Comparison of ENCODE assay signal across 21 mouse cellular contexts in genomic region chr13:56079616-56080015, GRCm38 (mm10). TPM values are rescaled to one million over a fixed set of nuclear protein-coding genes. Genes with fewer than 3 reads are reported as not detected.
DNase-seq lines count a peak whose midpoint lies in the region; ATAC-seq and TF ChIP-seq lines count a peak whose summit lies in the region.
"Had no signal": no experiment of that assay in that cellular context is flagged by ENCODE, and none has a peak within 500 bp of the region (broad histone marks: within the 10 kb centered on the region; RNA-seq: fewer than 3 reads in every experiment).

No protein-coding gene starts in this region.

- WGBS in neural tube, embryonic 14.5 days = 95% methylated on average over 2 of the region's 2 CpGs
- 92% methylated on average over 2 of the region's 2 CpGs for WGBS in neural tube, embryonic 15.5 days
- WGBS in forebrain, postnatal 0 days = 96% methylated on average over 2 of the region's 2 CpGs

- TF ChIP-seq CTCF in forebrain, postnatal 0 days (IDR thresholded peaks at IDR 0.05; ENCODE audit: low read depth) = no peak

- ATAC-seq in neural tube, embryonic 14.5 days (ENCODE audit: low read depth) = no peak
- ATAC-seq in neural tube, embryonic 15.5 days (ENCODE audit: low FRiP score) = no peak
- ATAC-seq in forebrain, postnatal 0 days = no peak
- ATAC-seq: forebrain, embryonic 14.5 days; forebrain, embryonic 16.5 days had no signal

- no peak overlapping the region for H3K9ac ChIP-seq in neural tube, embryonic 14.5 days (replicated peaks; ENCODE audit: low read depth, low read length)
- no peak overlapping the region for H3K9ac ChIP-seq in neural tube, embryonic 15.5 days (replicated peaks)
- no peak overlapping the region for H3K9ac ChIP-seq in forebrain, postnatal 0 days
- H3K9ac ChIP-seq: embryonic facial prominence, embryonic 13.5 days; embryonic facial prominence, embryonic 15.5 days; forebrain, embryonic 12.5 days had no signal

- no peak for TF ChIP-seq POLR2A in myocyte (IDR thresholded peaks at IDR 0.05; ENCODE audit: insufficient read length, low read depth)

- no peaks in the 10 kb centered on the region for H3K9me3 ChIP-seq in neural tube, embryonic 14.5 days (ENCODE audit: control insufficient read depth, low read length)
- H3K9me3 ChIP-seq in neural tube, embryonic 15.5 days (replicated peaks) = no peaks in the 10 kb centered on the region
- no peaks in the 10 kb centered on the region for H3K9me3 ChIP-seq in forebrain, postnatal 0 days (ENCODE audit: low read length)
- H3K9me3 ChIP-seq: embryonic facial prominence, embryonic 13.5 days; embryonic facial prominence, embryonic 15.5 days; forebrain, embryonic 10.5 days; forebrain, embryonic 12.5 days had no signal

- no peaks in the 10 kb centered on the region for H3K27me3 ChIP-seq in neural tube, embryonic 14.5 days (ENCODE audit: control insufficient read depth, insufficient read depth, low read length)
- no peaks in the 10 kb centered on the region for H3K27me3 ChIP-seq in myocyte (ENCODE audit: control insufficient read depth, insufficient read depth, insufficient read length)
- no peaks in the 10 kb centered on the region for H3K27me3 ChIP-seq in neural tube, embryonic 15.5 days (replicated peaks)
- no peaks in the 10 kb centered on the region for H3K27me3 ChIP-seq in forebrain, postnatal 0 days (ENCODE audit: insufficient read depth, low read length)
- H3K27me3 ChIP-seq: embryonic facial prominence, embryonic 13.5 days; embryonic facial prominence, embryonic 15.5 days; forebrain, embryonic 12.5 days had no signal

- H3K4me1 ChIP-seq in neural tube, embryonic 14.5 days (ENCODE audit: control insufficient read depth, insufficient read depth, low read length) = peaks cover 6% of the 10 kb centered on the region; the same call in 1 of the 2 replicates
- peaks cover 16% of the 10 kb centered on the region for H3K4me1 ChIP-seq in neural tube, embryonic 15.5 days
- H3K4me1 ChIP-seq in forebrain, postnatal 0 days (ENCODE audit: insufficient read depth) = no peaks in the 10 kb centered on the region
- H3K4me1 ChIP-seq: forebrain, embryonic 10.5 days; forebrain, embryonic 12.5 days had no signal

- H3K4me2 ChIP-seq in neural tube, embryonic 14.5 days (ENCODE audit: low read depth, low read length) = no peak overlapping the region
- H3K4me2 ChIP-seq in myocyte (ENCODE audit: low read depth) = no peak overlapping the region
- no peak overlapping the region for H3K4me2 ChIP-seq in neural tube, embryonic 15.5 days
- H3K4me2 ChIP-seq in forebrain, postnatal 0 days (ENCODE audit: low read depth) = no peak overlapping the region
- H3K4me2 ChIP-seq: embryonic facial prominence, embryonic 13.5 days; embryonic facial prominence, embryonic 15.5 days; forebrain, embryonic 12.5 days had no signal

- H3K36me3 ChIP-seq in neural tube, embryonic 14.5 days (ENCODE audit: control insufficient read depth, insufficient read depth, low read length) = peaks cover 15% of the 10 kb centered on the region
- peaks cover 8% of the 10 kb centered on the region for H3K36me3 ChIP-seq in myocyte (ENCODE audit: control insufficient read depth, insufficient read depth)
- H3K36me3 ChIP-seq in neural tube, embryonic 15.5 days = peaks cover 63% of the 10 kb centered on the region
- peaks cover 74% of the 10 kb centered on the region for H3K36me3 ChIP-seq in forebrain, postnatal 0 days (ENCODE audit: insufficient read depth)

- no peak for DNase-seq in neural tube, embryonic 10.5 days (ENCODE audit: extremely low spot score, low spot score)
- no peak for DNase-seq in forebrain, postnatal 0 days
- DNase-seq: adrenal gland, adult 2 months; adrenal gland, postnatal 10 days; adrenal gland, postnatal 25 days; cerebellum, adult 11 months; cerebellum, adult 18-20 months; cerebellum, adult 8-10 months; cerebellum, adult 9-11 months; cerebellum, postnatal 14 days; cerebellum, postnatal 36 days had no signal

- 0 out of 2 replicates have a peak overlapping the region, but pooled peaks have one; percentile 7 for H3K27ac ChIP-seq in neural tube, embryonic 14.5 days (ENCODE audit: low read depth, low read length)
- H3K27ac ChIP-seq in neural tube, embryonic 15.5 days (replicated peaks) = peak overlapping the region; percentile 28; the same call in 1 of the 2 replicates
- H3K27ac ChIP-seq in forebrain, postnatal 0 days (ENCODE audit: low read depth, low read length) = no peak overlapping the region
- H3K27ac ChIP-seq: embryonic facial prominence, embryonic 13.5 days; embryonic facial prominence, embryonic 15.5 days; forebrain, embryonic 10.5 days; forebrain, embryonic 12.5 days had no signal

- no peak overlapping the region for H3ac ChIP-seq in myocyte (ENCODE audit: control insufficient read depth, insufficient read length)

- no peaks in the 10 kb centered on the region for H3K79me2 ChIP-seq in myocyte (ENCODE audit: control insufficient read depth, insufficient read depth)

- H3K4me3 ChIP-seq in neural tube, embryonic 14.5 days (ENCODE audit: low read depth, low read length) = no peak overlapping the region
- H3K4me3 ChIP-seq in myocyte = no peak overlapping the region
- no peak overlapping the region for H3K4me3 ChIP-seq in neural tube, embryonic 15.5 days (replicated peaks)
- no peak overlapping the region for H3K4me3 ChIP-seq in forebrain, postnatal 0 days (ENCODE audit: low read depth, low read length)
- H3K4me3 ChIP-seq: embryonic facial prominence, embryonic 13.5 days; embryonic facial prominence, embryonic 15.5 days; erythroblast, embryonic 14.5 days; forebrain, embryonic 10.5 days; forebrain, embryonic 12.5 days had no signal

TF ChIP-seq in myocyte, 11 proteins besides CTCF, POLR2A, EP300 and RAD21:
- no peak for TF ChIP-seq E2F4 (IDR thresholded peaks at IDR 0.05; ENCODE audit: insufficient read depth)
- TF ChIP-seq MYOG (IDR thresholded peaks at IDR 0.05; ENCODE audit: control insufficient read depth in 1 of 3, insufficient read depth in 1 of 3, insufficient read length in 2 of 3, low read depth in 2 of 3) = peak in 1 of 3 experiments; percentile 74
- TF ChIP-seq MYOD1 (IDR thresholded peaks at IDR 0.05; ENCODE audit: control insufficient read depth in 1 of 3, insufficient read length in 2 of 3, low read depth in 2 of 3) = peak in 2 of 3 experiments; percentile 57 to 68
- no peak for TF ChIP-seq SRF (IDR thresholded peaks at IDR 0.05; ENCODE audit: control insufficient read depth, insufficient read length, low read depth)
- TF ChIP-seq POLR2AphosphoS2 (IDR thresholded peaks at IDR 0.05; ENCODE audit: insufficient read length, low read depth) = no peak
- no peak for TF ChIP-seq CEBPB (IDR thresholded peaks at IDR 0.05; ENCODE audit: insufficient read depth, poor library complexity, severe bottlenecking)
- TF ChIP-seq TCF12 (IDR thresholded peaks at IDR 0.05; ENCODE audit: insufficient read depth, poor library complexity, severe bottlenecking) = no peak
- no peak for TF ChIP-seq USF1 (IDR thresholded peaks at IDR 0.05; ENCODE audit: low read depth)
- no peak for TF ChIP-seq MAX (IDR thresholded peaks at IDR 0.05; ENCODE audit: low read depth)
- no peak for TF ChIP-seq REST (IDR thresholded peaks at IDR 0.05; ENCODE audit: insufficient read depth, insufficient read length)
- TF ChIP-seq TCF3 (IDR thresholded peaks at IDR 0.05; ENCODE audit: insufficient read length, low read depth) = peak; percentile 17
TF ChIP-seq in myocyte: peak in this region for 3.

RNA-seq across cellular contexts. Expression of gene H2afy, which starts 56.5 kb away (rescaled TPM):
- polyA plus RNA-seq in neural tube, embryonic 14.5 days (2014; fragmentation: Nextera tagmentation; extraction: Ambion mirVana) = 273 and 328 TPM in 2 replicates
- polyA plus RNA-seq in myocyte (2012; fragmentation: generic; extraction: Trizol) = 62.8 TPM
- 244 and 272 TPM in 2 replicates for polyA plus RNA-seq in neural tube, embryonic 15.5 days (2015; fragmentation: Nextera tagmentation; extraction: Ambion mirVana)
- 151 and 181 TPM in 2 replicates for total RNA-seq in forebrain, postnatal 0 days (2014; rRNA removed)
- polyA plus RNA-seq in forebrain, postnatal 0 days (2015; fragmentation: Nextera tagmentation; extraction: Ambion mirVana) = 169 and 171 TPM in 2 replicates
